Mouse (Mus musculus) thymus, postnatal 36 days (tissue): Measurements from ENCODE around the gene Aff3.

Experiments used
- DNase-seq, 2 experiments: peaks; one replicate each; pipeline ENCODE4 v3.0.0; 2022; ENCODE audit warnings: mixed read lengths in 2 of 2

The Aff3 gene

GRCm38 (mm10) chr1:38217912-38218795 is 446.6 kb downstream of the Aff3 start:
- DNase-seq, result no peak

- DNase-seq, result no peak
Observed at GRCm38 (mm10) chr1:38217098-38217497, 447.7 kb downstream of the Aff3 start.

DNA sequence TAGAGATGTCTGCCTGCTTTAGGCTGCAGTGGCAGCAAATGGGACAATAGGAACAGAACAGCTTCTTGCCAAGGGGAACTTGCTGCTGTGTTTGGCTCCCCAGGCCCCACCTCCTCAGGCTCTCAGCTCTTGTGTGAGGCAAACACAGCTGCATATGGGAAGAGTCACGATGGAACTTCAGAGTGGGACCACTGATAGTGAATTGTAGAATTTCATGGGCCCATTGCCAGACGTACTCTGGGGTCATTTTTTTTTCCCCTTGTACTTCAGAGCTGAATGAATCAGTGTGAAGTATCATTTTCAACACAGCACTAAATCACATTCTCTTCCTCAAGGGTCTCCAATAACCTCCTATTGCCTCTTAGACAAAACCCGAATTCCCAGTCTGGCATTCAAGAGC is 451.4 kb downstream of the Aff3 start:
- DNase-seq, result no peak

DNA sequence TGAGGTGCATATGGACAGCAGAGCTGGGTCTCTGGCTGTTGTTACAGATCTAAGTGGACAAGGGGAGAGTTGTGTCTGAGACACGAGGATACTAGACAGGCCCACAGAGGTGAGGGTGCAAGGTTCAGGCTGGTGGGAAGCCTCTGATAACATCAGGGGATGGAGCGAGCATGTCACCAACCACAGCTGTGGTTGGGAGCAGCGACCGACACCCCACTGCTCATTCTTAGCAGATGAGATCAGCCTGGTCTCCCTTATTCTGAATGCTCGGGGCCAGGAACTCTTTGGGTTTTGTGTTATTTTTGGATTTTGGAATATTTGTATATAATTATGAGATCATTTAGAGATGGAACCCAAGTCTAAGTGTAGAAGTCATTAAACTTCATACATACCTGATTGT is 452.4 kb downstream of the Aff3 start:
- DNase-seq, result no peak

- DNase-seq, result no peak
Observed at GRCm38 (mm10) chr1:38202475-38203183, 462.1 kb downstream of the Aff3 start.

DNA sequence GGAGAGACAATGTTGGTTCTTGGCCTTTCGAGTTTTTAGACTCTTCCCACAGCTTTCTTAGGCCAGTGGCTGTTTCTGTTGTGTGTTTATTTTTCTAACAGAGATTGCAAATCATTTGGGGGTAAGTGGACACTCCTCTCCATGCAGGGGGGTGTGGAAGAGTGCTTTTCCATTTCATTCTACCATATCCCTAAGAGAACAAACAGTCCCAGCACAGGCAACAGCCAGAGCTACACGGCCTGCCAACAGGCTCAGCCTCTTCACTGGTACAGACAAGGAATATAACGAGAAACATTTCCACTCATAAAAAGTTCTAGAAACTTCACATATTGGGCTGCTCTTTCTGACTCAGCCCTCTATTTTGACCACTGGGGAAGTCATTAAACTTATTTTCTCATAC is 463.0 kb downstream of the Aff3 start:
- DNase-seq, result no peak

DNA sequence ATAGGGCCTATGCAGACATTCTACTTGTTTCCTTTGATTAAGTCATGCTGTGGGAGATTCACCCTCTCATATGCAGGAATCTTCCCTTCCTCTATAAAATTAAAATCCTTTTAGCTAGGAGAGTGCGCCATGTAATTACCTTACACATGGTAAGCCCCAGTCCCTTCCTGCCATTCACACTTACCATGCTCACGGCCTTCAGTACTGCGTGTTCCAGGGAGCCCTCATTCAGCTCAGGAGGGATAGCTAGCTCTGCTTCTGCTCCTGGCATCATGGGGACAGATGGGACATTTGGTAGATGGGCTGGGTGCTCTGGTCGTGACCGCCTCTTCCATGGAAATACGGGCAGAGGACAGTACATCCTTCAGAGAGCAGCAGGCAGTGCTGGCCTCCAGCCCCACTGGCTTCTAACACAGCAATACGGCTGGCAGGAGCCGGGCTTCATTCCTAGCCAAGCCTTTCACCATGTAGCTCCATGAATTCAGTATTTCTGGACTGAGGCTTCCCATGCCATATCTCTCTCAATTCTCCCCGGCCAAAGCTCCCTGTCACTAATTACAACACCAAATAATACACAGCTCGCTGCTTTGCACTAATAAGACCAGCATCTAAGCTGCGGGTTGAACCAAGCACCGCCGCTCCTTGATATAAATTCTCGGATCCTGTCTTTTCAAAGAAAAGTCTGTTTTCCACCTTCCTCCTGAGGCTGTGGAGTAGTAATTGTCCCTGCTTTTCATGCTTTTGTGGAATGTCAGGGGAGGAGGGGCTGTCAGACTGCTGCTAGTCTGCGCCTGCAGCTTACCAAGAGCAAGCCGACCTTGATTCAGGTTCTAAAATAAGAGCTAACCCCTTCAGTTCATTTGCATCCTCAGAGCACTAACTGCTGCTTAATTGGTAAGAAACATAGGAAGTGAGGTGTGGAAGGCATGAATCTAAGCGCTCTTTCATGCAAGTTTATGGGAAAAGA is 464.8 kb downstream of the Aff3 start:
- no peak for DNase-seq

DNA sequence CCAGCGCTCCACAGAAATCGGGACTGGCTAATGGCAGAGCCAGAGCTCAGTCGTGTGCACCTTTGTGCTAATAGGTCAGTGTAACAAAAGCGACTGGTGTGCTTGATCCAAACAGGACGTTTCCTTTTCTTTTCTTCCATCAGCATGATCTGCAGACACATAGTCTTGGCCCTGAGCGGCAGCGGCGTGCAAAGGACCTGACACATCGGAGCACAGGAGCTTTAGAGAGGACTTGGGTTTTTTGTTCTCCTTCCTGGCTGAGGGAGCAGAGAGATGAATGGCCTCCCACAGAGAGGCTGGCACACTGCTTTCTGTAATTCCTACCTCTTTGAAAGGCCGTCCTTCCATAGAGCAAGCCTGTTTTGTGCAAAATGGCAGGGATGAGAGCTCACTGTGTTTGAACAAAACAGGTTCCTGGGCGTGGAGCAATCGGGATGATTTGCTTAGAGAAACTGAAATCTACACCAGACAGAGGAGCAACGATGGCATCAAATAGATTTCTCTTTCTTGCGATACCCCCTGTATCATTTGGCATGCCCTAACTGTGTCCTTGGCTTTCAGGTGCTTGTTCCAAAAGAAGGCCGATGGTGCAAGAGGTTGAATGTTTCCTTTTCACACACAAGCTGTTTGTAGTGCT is 466.2 kb downstream of the Aff3 start:
- no peak for DNase-seq

DNA sequence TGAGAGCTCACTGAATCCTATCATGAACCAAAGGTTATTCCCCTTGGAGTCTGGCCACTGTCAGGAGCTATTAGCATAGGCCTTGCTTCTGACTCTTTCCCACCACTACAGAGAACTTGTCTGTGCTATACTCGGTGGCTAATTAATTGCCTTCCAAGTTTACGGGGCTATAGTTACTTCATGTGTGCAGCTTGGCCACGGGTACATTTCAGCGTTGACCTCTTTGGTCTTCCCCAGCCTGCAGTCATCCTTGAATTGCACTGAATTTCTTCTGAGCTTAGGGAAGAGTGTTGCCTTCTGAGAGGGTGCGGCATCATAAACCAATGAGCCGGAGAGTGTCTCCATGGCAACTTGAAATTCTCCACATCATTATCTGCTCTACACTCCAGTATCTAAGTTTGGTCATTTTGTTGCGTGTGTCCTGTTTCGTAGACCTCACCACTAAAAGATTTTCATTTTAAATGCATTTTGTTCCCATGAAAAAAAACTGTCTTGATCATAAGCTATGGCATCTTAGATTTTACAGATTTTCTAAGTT is 467.5 kb downstream of the Aff3 start:
- DNase-seq, result no peak

GRCm38 (mm10) chr1:38195721-38196120 is 469.0 kb downstream of the Aff3 start:
- no peak for DNase-seq

DNA sequence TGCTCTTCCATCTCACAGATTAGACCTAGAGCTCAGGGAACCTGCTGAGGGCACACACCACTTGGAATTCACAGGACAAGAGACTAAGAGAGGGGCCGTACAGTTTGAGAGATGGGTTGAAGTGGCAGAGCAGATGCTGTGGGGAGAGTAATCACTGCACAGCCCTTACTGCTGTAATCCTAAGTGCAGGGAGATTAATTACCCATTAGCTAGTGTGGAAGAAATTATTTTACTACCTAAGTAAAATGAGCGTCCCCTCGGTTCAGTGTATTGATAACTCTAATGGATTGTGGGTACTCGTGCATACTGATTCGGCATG is 478.6 kb downstream of the Aff3 start:
- DNase-seq, result no peak

GRCm38 (mm10) chr1:38185517-38186226 is 479.1 kb downstream of the Aff3 start:
- peak; percentile 60 to 62 for DNase-seq

GRCm38 (mm10) chr1:38181020-38181550 is 483.7 kb downstream of the Aff3 start:
- DNase-seq, result no peak

GRCm38 (mm10) chr1:38178929-38179328 is 485.8 kb downstream of the Aff3 start:
- DNase-seq, result no peak

GRCm38 (mm10) chr1:38176077-38176476 is 488.7 kb downstream of the Aff3 start:
- DNase-seq, result no peak

DNA sequence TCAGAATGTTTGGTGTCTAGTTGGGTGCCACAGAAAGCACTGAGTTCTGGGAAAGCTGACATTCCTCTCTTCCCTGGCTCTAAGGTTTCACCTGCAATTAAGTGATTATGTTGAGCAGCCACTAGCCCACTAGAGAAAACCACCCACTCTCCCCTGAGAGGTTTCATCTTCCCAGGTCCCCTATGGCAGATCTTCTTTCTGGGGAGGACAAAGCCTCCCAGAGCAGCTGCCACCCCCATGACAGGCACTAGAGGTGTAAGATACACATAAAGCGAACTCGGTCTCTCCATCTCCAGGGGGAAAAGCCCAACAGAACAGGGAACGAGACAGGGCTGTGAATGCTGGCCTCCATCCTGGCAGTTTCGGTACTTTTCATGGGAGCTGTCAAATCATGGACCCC is 492.9 kb downstream of the Aff3 start:
- DNase-seq, result no peak

GRCm38 (mm10) chr1:38165696-38166095 is 499.1 kb downstream of the Aff3 start:
- DNase-seq, result no peak

DNA sequence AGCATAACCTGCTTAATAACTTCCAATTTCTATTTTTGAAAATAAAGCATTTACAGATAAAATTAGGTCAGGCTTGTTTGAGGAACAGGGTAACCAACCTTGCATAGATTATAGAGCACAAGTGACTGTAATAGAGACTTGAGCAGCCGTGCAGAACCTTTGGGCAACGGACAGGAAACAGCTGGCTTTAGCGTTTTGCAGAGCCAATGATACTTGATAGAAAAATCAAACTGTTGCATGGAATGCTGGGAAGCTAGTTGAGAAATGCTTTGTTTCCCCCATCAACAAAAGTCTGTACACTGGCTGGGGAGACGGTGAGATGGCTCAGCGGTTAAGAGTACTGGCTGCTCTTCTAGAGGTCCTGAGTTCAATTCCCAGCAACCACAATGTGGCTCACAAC is 514.7 kb downstream of the Aff3 start:
- no peak for DNase-seq

DNA sequence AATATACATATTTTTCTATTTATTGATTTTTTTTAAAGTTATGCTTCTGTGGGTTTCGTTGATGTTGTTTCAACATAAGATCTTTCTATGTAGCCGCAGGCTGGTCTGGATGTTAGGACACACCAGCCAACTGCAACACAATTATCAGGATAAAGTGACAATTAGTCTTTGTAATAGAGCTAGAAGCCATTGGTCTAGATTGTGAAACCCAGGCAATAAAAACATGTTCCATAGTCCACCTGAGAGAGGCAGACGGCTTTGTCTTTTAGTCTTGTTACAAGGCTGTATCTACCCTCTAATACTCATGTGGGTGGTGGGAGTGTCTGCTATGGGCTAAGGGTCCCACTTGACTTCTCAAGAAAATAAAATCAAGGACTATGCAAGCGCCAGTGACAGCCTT is 518.7 kb downstream of the Aff3 start:
- DNase-seq, result no peak

GRCm38 (mm10) chr1:38141371-38141770 is 523.4 kb downstream of the Aff3 start:
- DNase-seq, result no peak

DNA sequence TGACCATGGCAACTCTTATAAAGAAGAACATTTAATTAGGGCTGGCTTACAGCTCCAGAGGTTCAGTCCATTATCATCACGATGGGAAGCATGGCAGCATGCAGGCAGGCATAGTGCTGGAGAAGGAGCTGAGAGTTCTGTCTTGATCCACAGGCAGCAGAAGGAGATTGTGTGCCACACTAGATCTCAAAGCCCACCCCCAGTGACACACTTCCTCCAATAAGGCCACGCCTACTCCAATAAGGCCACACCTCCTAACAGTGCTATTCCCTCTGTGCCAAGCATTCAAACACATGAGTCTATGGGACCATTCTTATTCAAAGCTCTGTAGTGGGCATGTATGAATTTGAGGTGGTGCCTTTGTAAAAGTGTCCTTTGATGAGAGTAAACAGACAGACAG is 523.8 kb downstream of the Aff3 start:
- no peak for DNase-seq
